In the genomic region with DNA sequence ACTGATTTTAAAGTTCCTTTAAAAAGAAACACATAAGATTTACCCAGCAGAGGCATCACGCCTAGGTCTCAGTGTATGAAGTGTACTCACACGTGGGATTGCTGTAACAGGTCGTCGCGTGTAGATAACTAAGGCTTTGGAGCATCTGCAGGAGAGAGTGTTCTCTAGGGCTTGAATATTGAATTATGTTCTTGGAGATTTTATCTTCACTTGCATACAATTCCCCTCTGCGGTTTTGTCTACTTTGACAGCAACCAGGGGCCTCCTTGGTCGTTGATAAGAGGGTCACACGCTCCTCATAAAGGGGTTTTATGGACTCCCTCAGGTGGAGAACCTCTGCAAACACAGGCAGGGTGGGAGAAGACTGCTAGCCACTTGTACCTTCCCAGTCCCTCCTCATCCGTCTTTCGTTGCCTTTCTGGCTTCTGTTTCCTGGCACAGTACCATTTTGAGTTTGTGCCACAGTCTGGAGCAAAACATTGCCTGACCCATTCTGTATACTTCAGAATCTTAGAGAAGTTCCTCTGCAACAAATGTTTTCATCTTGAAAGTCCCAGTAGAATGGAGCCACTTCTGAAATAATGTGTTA, we compare ENCODE assay signal across 22 mouse cellular contexts. TPM values are rescaled to one million over a fixed set of nuclear protein-coding genes. Genes with fewer than 3 reads are reported as not detected.
"Had no signal": no experiment of that assay in that cellular context is flagged by ENCODE, and none has a peak within 500 bp of the region (broad histone marks: within the 10 kb centered on the region; RNA-seq: fewer than 3 reads in every experiment).

No protein-coding gene starts in this region.

- H3K4me1 ChIP-seq: kidney, embryonic 15.5 days; limb, embryonic 12.5 days; liver, embryonic 15.5 days; megakaryocyte, embryonic 14.5 days; midbrain, embryonic 12.5 days; stomach, embryonic 15.5 days had no signal

- H3K4me2 ChIP-seq: kidney, embryonic 15.5 days; limb, embryonic 12.5 days; liver, embryonic 11.5 days; liver, embryonic 15.5 days; lung, embryonic 14.5 days; midbrain, embryonic 12.5 days; stomach, embryonic 15.5 days had no signal

- H3K27me3 ChIP-seq: kidney, embryonic 15.5 days; limb, embryonic 12.5 days; liver, embryonic 15.5 days; megakaryocyte, embryonic 14.5 days; midbrain, embryonic 12.5 days; stomach, embryonic 15.5 days had no signal

- H3K4me3 ChIP-seq: kidney, embryonic 15.5 days; limb, embryonic 12.5 days; liver, embryonic 15.5 days; megakaryocyte, embryonic 14.5 days; midbrain, embryonic 12.5 days; stomach, embryonic 15.5 days had no signal

- H3K27ac ChIP-seq: kidney, embryonic 15.5 days; limb, embryonic 12.5 days; liver, embryonic 15.5 days; macrophage; midbrain, embryonic 12.5 days; stomach, embryonic 15.5 days had no signal

- DNase-seq: kidney, postnatal 14 days; layer of hippocampus, postnatal 36 days; lung, embryonic 14.5 days; lung, postnatal 14 days; right cerebral cortex, postnatal 14 days; thymus, adult 2 months; thymus, postnatal 25 days had no signal

- H3K9me3 ChIP-seq: kidney, embryonic 15.5 days; limb, embryonic 12.5 days; liver, embryonic 15.5 days; megakaryocyte, embryonic 14.5 days; midbrain, embryonic 12.5 days; stomach, embryonic 15.5 days had no signal

- H3K9ac ChIP-seq: kidney, embryonic 15.5 days; limb, embryonic 12.5 days; liver, embryonic 15.5 days; lung, embryonic 14.5 days; midbrain, embryonic 12.5 days; stomach, embryonic 15.5 days had no signal

RNA-seq across cellular contexts. Expression of gene Olfr1423, which starts 48.6 kb away (rescaled TPM):
- total RNA-seq: layer of hippocampus, postnatal 36 days; left cerebral cortex, postnatal 36 days; midbrain, postnatal 0 days had no signal
- polyA plus RNA-seq: kidney, embryonic 15.5 days; large intestine, adult 2 months; limb, embryonic 12.5 days; lung, embryonic 14.5 days; macrophage; midbrain, postnatal 0 days; neural tube, embryonic 14.5 days; spleen, adult 2 months; stomach, embryonic 15.5 days; testis, adult 2 months; thymus, adult 2 months; urinary bladder, adult 2 months had no signal
